Mouse (Mus musculus): ENCODE measurements around the gene Pip4k2a. TPM values are rescaled to one million over a fixed set of nuclear protein-coding genes. Genes with fewer than 3 reads are reported as not detected.
A peak's percentile ranks its signal among the peaks of the same experiment; 100 is the strongest.

Gene Pip4k2a
- polyA plus RNA-seq, 1 experiment from 2014 or later = 8.3 TPM

GRCm38 (mm10) chr2:18997387-18997971 lies 447 bp downstream of the Pip4k2a start:
- H3K9me3 ChIP-seq (replicated peaks) = no peaks in the 10 kb centered on the region
- peak overlapping the region; percentile 83 for H3K9ac ChIP-seq
- 0 out of 2 replicates have a peak, but pooled peaks cover 3% of the 10 kb centered on the region for H3K27me3 ChIP-seq
- peak overlapping the region; percentile 94 for H3K27ac ChIP-seq
- peak overlapping the region; percentile 79 for H3K4me3 ChIP-seq
- WGBS = under 1% methylated on average over 42 of the region's 46 CpGs
- H3K4me2 ChIP-seq = peak overlapping the region; percentile 98
- H3K4me1 ChIP-seq = peaks cover 18% of the 10 kb centered on the region
- H3K36me3 ChIP-seq (ENCODE audit: poor library complexity, severe bottlenecking) = no peaks in the 10 kb centered on the region
- ATAC-seq = peak; percentile 68

- Histone ChIP-seq H3K27ac (0 out of 2 replicates have a peak overlapping the region, but pooled peaks have one; percentile 94), H3K9ac (peak overlapping the region; percentile 83), H3K4me3 (peak overlapping the region; percentile 79), H3K4me1 (peaks cover 18% of the 10 kb centered on the region), H3K4me2 (peak overlapping the region; percentile 98), H3K27me3 (0 out of 2 replicates have a peak, but pooled peaks cover 3% of the 10 kb centered on the region), H3K36me3 (ENCODE audit: poor library complexity, severe bottlenecking) (no peaks in the 10 kb centered on the region), H3K9me3 (replicated peaks) (peaks cover 2% of the 10 kb centered on the region)
- WGBS = under 1% methylated on average over 25 of the region's 25 CpGs
- ATAC-seq = no peak
These were observed 1.3 kb downstream of the Pip4k2a start for GRCm38 (mm10) chr2:18996451-18997211.

DNA sequence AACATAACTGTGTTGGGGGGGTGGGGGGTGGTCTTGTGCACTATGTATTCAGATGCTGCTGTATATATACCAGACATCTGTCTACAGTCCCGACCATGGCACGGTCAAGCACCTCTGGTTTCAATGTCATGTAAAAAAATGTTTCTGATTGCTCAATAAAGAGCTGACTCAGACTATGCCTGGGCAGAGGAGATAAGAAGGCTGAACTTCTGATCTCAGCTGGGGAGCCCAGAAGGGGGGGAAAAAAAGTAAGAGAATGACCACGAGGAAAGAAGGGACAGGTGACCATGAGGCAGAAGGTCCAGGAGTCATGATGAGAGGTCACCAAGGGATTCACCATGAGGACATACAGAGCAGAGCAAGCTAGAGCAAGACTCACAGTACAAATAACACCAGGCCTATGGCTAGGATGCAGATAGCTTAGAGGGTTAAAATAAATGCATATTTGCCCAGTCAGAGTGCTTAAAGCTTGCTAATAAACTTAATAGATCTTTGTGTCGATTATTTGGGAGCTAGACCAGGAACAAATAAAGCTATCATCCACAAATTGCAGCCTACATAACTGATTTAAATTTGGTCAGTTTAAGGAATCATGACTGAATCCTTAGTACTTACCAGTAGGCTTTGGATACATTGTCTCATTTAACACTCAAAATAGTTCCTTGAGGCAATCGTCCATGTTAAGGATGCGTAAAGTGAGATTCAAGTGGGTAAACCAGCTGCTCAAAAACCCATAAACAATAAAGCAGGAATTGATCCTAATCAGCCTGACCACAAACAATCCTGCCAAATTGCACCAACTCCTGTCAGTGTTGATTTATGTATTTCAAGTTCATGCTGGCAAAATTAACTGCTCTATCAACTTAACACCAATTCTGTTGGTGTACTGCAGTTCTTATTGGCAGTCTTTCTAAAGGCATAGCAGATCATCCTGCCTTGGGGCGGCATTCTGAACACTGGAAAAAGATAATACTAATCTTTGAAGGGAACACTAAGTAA lies 5.1 kb downstream of the Pip4k2a start:
- no peaks in the 10 kb centered on the region for H3K36me3 ChIP-seq (ENCODE audit: poor library complexity, severe bottlenecking)
- H3K4me1 ChIP-seq = peaks cover 15% of the 10 kb centered on the region
- no peak for ATAC-seq
- H3K4me3 ChIP-seq = no peak overlapping the region
- peaks cover 4% of the 10 kb centered on the region for H3K9me3 ChIP-seq (replicated peaks)
- 87% methylated on average over 7 of the region's 7 CpGs for WGBS
- 0 out of 2 replicates have a peak, but pooled peaks cover 3% of the 10 kb centered on the region for H3K27me3 ChIP-seq
- H3K27ac ChIP-seq = no peak overlapping the region
- H3K9ac ChIP-seq = no peak overlapping the region
- no peak overlapping the region for H3K4me2 ChIP-seq

DNA sequence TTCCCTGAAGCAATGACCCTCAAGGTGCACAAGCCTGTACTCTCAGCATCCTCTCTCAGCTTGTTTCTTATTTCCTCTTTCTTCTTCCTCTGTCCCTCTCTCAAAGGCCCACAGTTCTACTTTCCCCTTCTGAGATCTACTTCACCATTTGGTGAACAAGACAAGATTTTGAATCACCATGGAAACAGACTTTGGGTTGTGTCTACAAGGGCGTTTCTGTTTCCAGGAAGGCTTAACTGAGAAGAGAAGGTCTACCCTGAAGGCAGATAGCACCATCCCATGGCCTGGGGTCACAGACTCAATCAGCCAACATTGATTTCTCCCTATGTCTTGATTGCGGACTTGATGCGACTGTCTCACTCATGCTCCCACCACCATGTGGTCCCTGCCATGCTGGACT lies 9.0 kb downstream of the Pip4k2a start:
- Histone ChIP-seq H3K27ac (no peak overlapping the region), H3K36me3 (ENCODE audit: poor library complexity, severe bottlenecking) (no peaks in the 10 kb centered on the region), H3K9ac (no peak overlapping the region), H3K4me2 (no peak overlapping the region), H3K27me3 (no peaks in the 10 kb centered on the region), H3K9me3 (replicated peaks) (peaks cover 4% of the 10 kb centered on the region), H3K4me1 (no peaks in the 10 kb centered on the region), H3K4me3 (no peak overlapping the region)
- no peak for ATAC-seq
- WGBS = 89% methylated on average over 3 of the region's 3 CpGs

DNA sequence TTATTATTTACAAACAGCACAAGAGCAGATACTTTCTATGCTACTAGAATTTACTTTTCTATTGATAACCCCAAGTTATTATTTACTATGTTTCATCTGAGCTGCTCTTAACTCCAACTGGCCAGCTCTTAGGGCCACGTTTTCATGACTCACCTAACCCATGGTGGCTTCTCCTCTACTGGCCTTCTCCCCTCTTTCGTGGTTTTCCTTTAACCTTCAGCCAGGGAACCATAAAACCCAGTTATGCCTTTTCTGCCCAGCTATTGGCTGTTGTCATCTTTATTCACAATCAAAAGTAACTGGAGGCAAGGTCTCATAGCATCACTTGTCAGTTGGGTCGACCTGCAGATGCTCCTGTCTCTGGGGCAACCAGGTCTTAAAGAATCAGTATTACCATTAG lies 12.4 kb downstream of the Pip4k2a start:
- H3K27me3 ChIP-seq = no peaks in the 10 kb centered on the region
- H3K27ac ChIP-seq = no peak overlapping the region
- WGBS = 88% methylated on average over 3 of the region's 3 CpGs
- no peaks in the 10 kb centered on the region for H3K4me1 ChIP-seq
- no peaks in the 10 kb centered on the region for H3K9me3 ChIP-seq (replicated peaks)
- H3K4me3 ChIP-seq = no peak overlapping the region
- H3K4me2 ChIP-seq = no peak overlapping the region
- H3K36me3 ChIP-seq (ENCODE audit: poor library complexity, severe bottlenecking) = no peaks in the 10 kb centered on the region
- no peak for ATAC-seq
- H3K9ac ChIP-seq = no peak overlapping the region

GRCm38 (mm10) chr2:18984095-18984847 lies 13.7 kb downstream of the Pip4k2a start:
- Histone ChIP-seq H3K9ac (no peak overlapping the region), H3K4me3 (no peak overlapping the region), H3K4me2 (no peak overlapping the region), H3K36me3 (ENCODE audit: poor library complexity, severe bottlenecking) (no peaks in the 10 kb centered on the region), H3K9me3 (replicated peaks) (no peaks in the 10 kb centered on the region), H3K27me3 (no peaks in the 10 kb centered on the region), H3K27ac (no peak overlapping the region), H3K4me1 (no peaks in the 10 kb centered on the region)
- WGBS = 91% methylated on average over 15 of the region's 15 CpGs
- no peak for ATAC-seq

- H3K27me3 ChIP-seq = no peaks in the 10 kb centered on the region
- no peaks in the 10 kb centered on the region for H3K4me1 ChIP-seq
- H3K9me3 ChIP-seq (replicated peaks) = no peaks in the 10 kb centered on the region
- no peak overlapping the region for H3K4me2 ChIP-seq
- H3K4me3 ChIP-seq = no peak overlapping the region
- ATAC-seq = no peak
- no peaks in the 10 kb centered on the region for H3K36me3 ChIP-seq (ENCODE audit: poor library complexity, severe bottlenecking)
- H3K9ac ChIP-seq = no peak overlapping the region
- no peak overlapping the region for H3K27ac ChIP-seq
These were observed 14.4 kb downstream of the Pip4k2a start for GRCm38 (mm10) chr2:18983546-18983945.

GRCm38 (mm10) chr2:18982581-18982980 lies 15.3 kb downstream of the Pip4k2a start:
- no peaks in the 10 kb centered on the region for H3K36me3 ChIP-seq (ENCODE audit: poor library complexity, severe bottlenecking)
- no peak overlapping the region for H3K4me3 ChIP-seq
- no peak overlapping the region for H3K27ac ChIP-seq
- H3K9me3 ChIP-seq (replicated peaks) = no peaks in the 10 kb centered on the region
- no peak overlapping the region for H3K9ac ChIP-seq
- H3K4me1 ChIP-seq = no peaks in the 10 kb centered on the region
- no peaks in the 10 kb centered on the region for H3K27me3 ChIP-seq
- H3K4me2 ChIP-seq = no peak overlapping the region
- WGBS = 77% methylated on average over 6 of the region's 6 CpGs
- ATAC-seq = no peak

GRCm38 (mm10) chr2:18979675-18980074 lies 18.3 kb downstream of the Pip4k2a start:
- ATAC-seq = no peak
- no peak overlapping the region; the same call in 1 of the 2 replicates for H3K27ac ChIP-seq
- 73% methylated on average over 7 of the region's 7 CpGs for WGBS

GRCm38 (mm10) chr2:18979046-18979445 lies 18.9 kb downstream of the Pip4k2a start:
- no peak for ATAC-seq
- H3K27me3 ChIP-seq = no peaks in the 10 kb centered on the region
- H3K4me3 ChIP-seq = no peak overlapping the region
- H3K4me2 ChIP-seq = no peak overlapping the region
- no peaks in the 10 kb centered on the region for H3K36me3 ChIP-seq (ENCODE audit: poor library complexity, severe bottlenecking)
- H3K27ac ChIP-seq = no peak overlapping the region
- 85% methylated on average over 4 of the region's 4 CpGs for WGBS
- H3K9me3 ChIP-seq (replicated peaks) = no peaks in the 10 kb centered on the region
- H3K4me1 ChIP-seq = no peaks in the 10 kb centered on the region
- no peak overlapping the region for H3K9ac ChIP-seq

More at GRCm38 (mm10) chr2:18979675-18980074, 18.3 kb downstream of the Pip4k2a start:
- no peaks in the 10 kb centered on the region for H3K4me1 ChIP-seq
- H3K4me3 ChIP-seq = no peak overlapping the region
- H3K27me3 ChIP-seq = no peaks in the 10 kb centered on the region
- H3K36me3 ChIP-seq (ENCODE audit: poor library complexity, severe bottlenecking) = no peaks in the 10 kb centered on the region
- no peak overlapping the region for H3K9ac ChIP-seq
- H3K4me2 ChIP-seq = no peak overlapping the region
- H3K9me3 ChIP-seq (replicated peaks) = no peaks in the 10 kb centered on the region

- 84% methylated on average over 10 of the region's 10 CpGs for WGBS
- H3K9ac ChIP-seq = no peak overlapping the region
- no peak overlapping the region for H3K4me3 ChIP-seq
- H3K9me3 ChIP-seq (replicated peaks) = peaks cover 9% of the 10 kb centered on the region
- no peaks in the 10 kb centered on the region for H3K36me3 ChIP-seq (ENCODE audit: poor library complexity, severe bottlenecking)
- no peaks in the 10 kb centered on the region for H3K27me3 ChIP-seq
- no peaks in the 10 kb centered on the region for H3K4me1 ChIP-seq
- no peak for ATAC-seq
- H3K27ac ChIP-seq = no peak overlapping the region
- no peak overlapping the region for H3K4me2 ChIP-seq
These were observed 20.6 kb downstream of the Pip4k2a start for GRCm38 (mm10) chr2:18977201-18977805.
